Mouse (Mus musculus) lung, postnatal 4 days (tissue): ENCODE results near the gene Zfp423.

Experiments used
- DNase-seq, 2 experiments: peaks; one replicate each; pipeline ENCODE4 v3.0.0; 2021

Gene Zfp423

GRCm38 (mm10) chr8:87959320-87959920 lies at the start of gene Zfp423:
TSS of gene Zfp423 (minus strand) at chr8:87959595.
- peak; percentile 57 to 60 for DNase-seq

- peak in 1 of 2 experiments; percentile 54 for DNase-seq
Observed at GRCm38 (mm10) chr8:88006811-88007210, 47.4 kb upstream of the Zfp423 start.

- DNase-seq = no peak
Observed at GRCm38 (mm10) chr8:87984778-87985177, 25.4 kb upstream of the Zfp423 start.

- DNase-seq = no peak
Observed at GRCm38 (mm10) chr8:87984032-87984431, 24.6 kb upstream of the Zfp423 start.

GRCm38 (mm10) chr8:87982936-87983335 lies 23.5 kb upstream of the Zfp423 start:
- no peak for DNase-seq

- DNase-seq = peak; percentile 24 to 70
Observed at GRCm38 (mm10) chr8:87975466-87975809, 16.0 kb upstream of the Zfp423 start.

- peak; percentile 31 to 61 for DNase-seq
Observed at GRCm38 (mm10) chr8:87974759-87975465, 15.5 kb upstream of the Zfp423 start.

- peak in 1 of 2 experiments; percentile 9 for DNase-seq
Observed at GRCm38 (mm10) chr8:87974122-87974758, 14.8 kb upstream of the Zfp423 start.

- no peak for DNase-seq
Observed at GRCm38 (mm10) chr8:87967866-87968620, 8.6 kb upstream of the Zfp423 start.

GRCm38 (mm10) chr8:87967057-87967820 lies 7.8 kb upstream of the Zfp423 start:
- DNase-seq = no peak

- no peak for DNase-seq
Observed at GRCm38 (mm10) chr8:87962514-87963225, 3.3 kb upstream of the Zfp423 start.

GRCm38 (mm10) chr8:87961680-87962513 lies 2.5 kb upstream of the Zfp423 start:
- DNase-seq = peak; percentile 65 to 79

GRCm38 (mm10) chr8:87961108-87961507 lies 1.7 kb upstream of the Zfp423 start:
- peak; percentile 56 to 60 for DNase-seq

- DNase-seq = peak; percentile 84 to 91
Observed at GRCm38 (mm10) chr8:87960061-87960749, 810 bp upstream of the Zfp423 start.

- DNase-seq = peak; percentile 76 to 86
Observed at GRCm38 (mm10) chr8:87958451-87959319, 710 bp downstream of the Zfp423 start.

GRCm38 (mm10) chr8:87957871-87958450 lies 1.4 kb downstream of the Zfp423 start:
- DNase-seq = peak; percentile 64 to 76

GRCm38 (mm10) chr8:87956001-87956400 lies 3.4 kb downstream of the Zfp423 start:
- DNase-seq = no peak

GRCm38 (mm10) chr8:87953473-87953872 lies 5.9 kb downstream of the Zfp423 start:
- DNase-seq = no peak

- no peak for DNase-seq
Observed at GRCm38 (mm10) chr8:87952298-87952697, 7.1 kb downstream of the Zfp423 start.
